Mouse (Mus musculus) c-Kit-positive CD71-negative TER-119-negative erythroid progenitor cells, embryonic 14.5 days (primary cell): ENCODE results near the gene Rtp3.

Experiments
- DNase-seq: peaks from one replicate; pipeline ENCODE4 v3.0.0-alpha.2; 2013; ENCODE audit warnings: low read depth

Rtp3 gene

DNA sequence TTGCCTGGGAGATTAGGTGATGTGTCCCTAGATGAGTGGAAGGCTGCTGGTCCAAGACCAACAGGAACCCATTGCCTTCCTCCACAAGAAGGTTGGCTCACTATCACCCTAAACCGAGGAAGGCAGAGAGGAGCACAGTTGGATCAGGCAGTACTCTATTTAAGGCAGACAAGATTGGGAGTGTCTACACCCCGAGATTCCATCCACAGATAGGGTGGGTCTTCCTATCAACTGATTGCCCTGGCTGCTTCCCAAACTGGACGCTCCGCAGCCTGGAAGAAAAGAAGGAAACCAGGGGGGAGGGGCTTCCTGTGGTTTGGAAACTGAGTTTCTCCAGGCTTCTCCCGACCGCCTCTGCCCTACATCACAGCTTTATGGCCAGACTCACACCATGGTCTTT is at the start of gene Rtp3:
TSS of gene Rtp3 (minus strand) at position 380 of the 400 bp plus-strand sequence.
- DNase-seq = no peak

GRCm38 (mm10) chr9:111039966-111040365 is 49.6 kb upstream of the Rtp3 start:
- no peak for DNase-seq

DNA sequence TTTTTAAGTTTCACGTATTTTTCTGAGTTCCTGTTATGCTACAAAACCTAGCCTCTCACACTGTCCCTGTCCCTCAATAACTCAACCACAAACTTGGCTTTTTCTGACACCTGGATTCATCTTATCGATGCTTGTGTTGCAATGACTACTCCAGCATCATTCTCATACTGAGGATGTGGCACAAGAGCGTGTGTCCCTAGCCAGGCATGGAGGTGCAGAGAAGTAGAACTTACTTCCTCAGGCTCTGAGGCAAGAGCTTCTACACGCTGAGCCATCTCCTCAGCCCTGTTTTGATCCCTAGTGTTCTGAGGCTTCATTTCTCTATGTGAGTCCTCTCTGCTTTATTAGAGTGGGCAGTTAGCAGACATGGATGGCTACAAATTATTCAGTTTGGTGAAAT is 43.3 kb upstream of the Rtp3 start:
- no peak for DNase-seq

DNA sequence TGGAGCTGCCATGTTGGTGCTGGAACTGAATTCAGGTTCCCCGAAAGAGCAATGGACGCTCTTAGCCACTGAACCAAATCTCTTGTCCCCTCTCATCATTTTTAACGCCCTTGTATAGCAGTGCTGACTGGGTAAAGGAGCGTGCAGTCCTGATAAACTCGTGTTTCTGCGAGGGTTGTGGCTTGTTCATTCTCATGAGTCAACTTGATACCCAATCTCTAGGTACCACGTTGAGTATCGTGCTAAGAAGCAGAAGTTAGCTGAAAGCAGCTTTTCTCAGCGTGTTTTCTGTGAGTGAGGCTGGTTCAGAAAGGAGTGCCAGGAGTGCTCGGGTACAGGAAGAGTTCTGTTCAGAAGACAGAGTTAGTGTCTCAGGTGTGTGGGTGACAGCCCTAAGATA is 36.4 kb upstream of the Rtp3 start:
- DNase-seq = no peak

DNA sequence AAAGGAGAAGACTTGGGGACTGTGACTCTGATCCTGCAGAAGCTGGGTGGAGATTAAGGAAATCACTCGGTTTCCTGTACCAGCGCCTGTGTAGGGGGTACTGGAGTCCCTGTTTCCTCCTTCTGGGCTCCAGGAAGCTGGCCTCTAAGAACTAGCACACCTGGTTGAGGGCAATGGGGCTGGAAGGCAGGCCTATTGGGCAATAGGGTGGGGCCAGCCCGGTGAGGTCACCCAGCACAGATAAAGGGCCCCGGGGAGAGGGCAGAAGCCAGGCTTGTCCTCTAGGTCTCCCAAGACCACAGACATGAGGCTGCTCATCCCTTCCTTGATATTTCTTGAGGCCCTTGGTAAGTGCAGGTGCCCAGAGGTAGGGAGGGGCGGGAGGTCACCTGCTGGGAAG is 28.6 kb upstream of the Rtp3 start, which contains the start of gene Ltf:
TSS of gene Ltf (plus strand) at position 250 of the 400 bp plus-strand sequence.
- no peak for DNase-seq

DNA sequence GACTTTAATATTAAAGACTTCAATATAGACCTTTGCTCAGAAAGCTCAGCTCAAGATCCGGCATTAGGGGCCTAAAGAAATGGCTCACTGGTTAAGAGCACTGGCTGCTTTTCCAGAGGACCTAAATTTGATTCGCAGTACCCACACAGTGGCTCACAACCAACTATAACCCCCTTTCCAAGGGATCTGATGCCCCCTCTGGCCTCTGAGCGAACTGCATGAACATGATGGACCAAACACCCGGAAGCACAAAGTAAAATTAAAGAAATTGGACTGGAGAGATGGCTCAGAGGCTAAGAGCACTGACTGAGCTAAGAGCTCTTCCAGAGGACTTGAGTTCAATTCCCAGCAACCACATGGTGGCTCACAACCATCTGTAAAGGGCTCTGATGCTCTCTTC is 25.3 kb upstream of the Rtp3 start:
- no peak for DNase-seq

GRCm38 (mm10) chr9:111012041-111012440 is 21.7 kb upstream of the Rtp3 start:
- no peak for DNase-seq

- no peak for DNase-seq
These were observed 21.2 kb upstream of the Rtp3 start for GRCm38 (mm10) chr9:111011550-111011949.

- DNase-seq = no peak
These were observed 19.4 kb upstream of the Rtp3 start for GRCm38 (mm10) chr9:111009763-111010162.

- DNase-seq = no peak
These were observed 16.2 kb upstream of the Rtp3 start for GRCm38 (mm10) chr9:111006544-111006943.

DNA sequence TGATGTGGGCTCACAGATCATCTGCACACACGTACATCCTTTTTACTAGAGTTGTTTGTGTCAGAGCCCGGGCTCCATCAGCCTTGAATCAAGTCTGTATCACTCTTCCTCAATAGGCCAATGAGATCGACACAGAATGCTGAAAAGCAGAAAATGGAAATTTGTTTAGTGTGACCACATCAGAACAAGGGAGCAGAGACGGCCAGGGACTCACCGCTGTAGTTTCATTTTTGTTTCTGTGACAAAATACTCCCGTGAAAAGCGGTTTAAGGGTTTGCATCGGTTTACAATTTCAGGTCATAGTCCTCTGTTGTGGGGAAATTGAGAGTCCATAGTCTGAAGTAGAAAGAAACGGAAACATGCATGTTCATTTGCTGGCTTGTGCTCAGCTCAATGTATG is 12.9 kb upstream of the Rtp3 start:
- DNase-seq = no peak

- no peak for DNase-seq
These were observed 11.2 kb upstream of the Rtp3 start for GRCm38 (mm10) chr9:111001621-111002020.

DNA sequence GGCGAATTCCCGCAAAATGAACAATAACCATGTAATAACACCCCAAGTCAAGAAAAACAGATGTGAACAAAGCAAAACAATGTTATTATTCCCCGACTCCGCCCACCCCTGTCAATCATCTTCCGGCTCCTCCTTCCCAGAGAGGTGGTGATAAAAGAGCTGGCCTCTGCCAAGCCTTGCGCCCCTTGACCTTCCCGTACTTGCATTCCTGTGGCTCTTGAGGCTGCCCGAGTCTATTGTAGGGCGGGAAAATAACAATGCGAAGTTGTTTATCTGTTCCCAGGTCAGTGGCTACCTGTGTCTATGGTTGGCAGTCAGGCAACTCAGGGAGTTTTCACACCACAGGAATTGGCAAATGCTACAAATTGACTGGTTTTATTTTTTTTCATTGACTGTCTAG is 9.5 kb upstream of the Rtp3 start:
- no peak for DNase-seq

- no peak for DNase-seq
These were observed 8.7 kb upstream of the Rtp3 start for GRCm38 (mm10) chr9:110999056-110999455.

GRCm38 (mm10) chr9:110997245-110997644 is 6.9 kb upstream of the Rtp3 start:
- DNase-seq = peak; percentile 86

GRCm38 (mm10) chr9:110994716-110995172 is 4.4 kb upstream of the Rtp3 start:
- peak; percentile 56 for DNase-seq

DNA sequence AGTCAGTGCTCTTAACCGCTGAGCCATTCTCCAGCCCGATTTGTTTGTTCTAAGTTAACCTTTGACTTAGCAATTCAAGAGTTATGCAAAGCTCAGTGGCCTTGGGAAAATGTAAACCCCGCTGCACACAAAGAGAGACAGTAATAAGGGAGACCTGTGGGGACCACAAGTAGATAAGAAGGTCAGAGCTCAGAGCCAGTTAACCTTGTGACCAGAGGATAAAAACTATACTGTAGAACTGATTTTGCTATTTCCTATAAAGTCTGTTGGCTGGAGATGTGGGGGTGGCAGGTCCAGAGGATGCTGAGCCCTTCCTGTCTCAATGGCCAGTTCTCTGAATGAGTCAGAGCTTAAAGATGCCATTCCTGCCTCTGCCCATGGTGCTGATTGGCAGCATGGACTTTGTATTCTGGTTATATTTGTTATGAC is 2.9 kb upstream of the Rtp3 start:
- no peak for DNase-seq

DNA sequence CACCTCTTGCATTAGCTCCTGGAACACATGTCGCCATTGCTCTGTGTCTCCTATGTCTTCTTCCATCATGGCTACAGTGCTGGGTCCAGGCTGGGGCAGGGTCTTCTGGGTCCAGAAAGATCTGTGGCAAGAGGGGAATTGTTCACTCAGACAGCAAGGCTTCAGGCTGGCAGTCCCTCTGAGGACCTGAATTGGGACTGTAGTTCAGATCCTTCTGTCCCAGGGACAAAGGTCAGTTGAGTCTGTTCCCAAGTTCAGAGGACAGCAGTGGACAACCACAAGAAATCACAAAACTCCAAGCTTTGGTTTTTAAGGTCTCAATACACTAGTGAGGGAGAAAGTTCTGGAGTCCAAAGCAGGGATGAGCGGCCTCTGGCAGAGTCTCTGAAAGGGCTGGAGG is 840 bp downstream of the Rtp3 start:
- no peak for DNase-seq

DNA sequence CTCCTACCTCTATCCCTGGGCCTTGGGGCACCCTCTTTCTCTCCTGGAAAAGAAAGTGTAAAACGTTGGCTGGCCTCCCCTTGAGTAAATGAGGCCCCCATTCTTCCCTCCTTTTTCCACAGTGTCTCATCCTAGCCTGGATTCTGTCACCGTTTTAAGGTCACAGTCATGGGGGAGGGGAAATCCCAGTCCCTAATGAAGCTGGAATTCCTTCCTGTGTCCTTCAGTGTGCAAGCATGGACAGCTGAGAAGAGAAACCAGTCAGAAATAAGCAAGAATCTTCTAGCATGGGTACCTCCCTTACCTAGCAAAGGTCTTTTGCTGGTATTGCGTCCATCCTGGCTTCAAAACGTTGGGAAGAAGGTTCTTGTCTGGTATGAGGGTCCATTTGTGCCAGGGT is 1.2 kb downstream of the Rtp3 start:
- DNase-seq = no peak

- DNase-seq = no peak
These were observed 2.3 kb downstream of the Rtp3 start for GRCm38 (mm10) chr9:110988078-110988477.

- no peak for DNase-seq
These were observed 3.1 kb downstream of the Rtp3 start for GRCm38 (mm10) chr9:110987331-110987730.

DNA sequence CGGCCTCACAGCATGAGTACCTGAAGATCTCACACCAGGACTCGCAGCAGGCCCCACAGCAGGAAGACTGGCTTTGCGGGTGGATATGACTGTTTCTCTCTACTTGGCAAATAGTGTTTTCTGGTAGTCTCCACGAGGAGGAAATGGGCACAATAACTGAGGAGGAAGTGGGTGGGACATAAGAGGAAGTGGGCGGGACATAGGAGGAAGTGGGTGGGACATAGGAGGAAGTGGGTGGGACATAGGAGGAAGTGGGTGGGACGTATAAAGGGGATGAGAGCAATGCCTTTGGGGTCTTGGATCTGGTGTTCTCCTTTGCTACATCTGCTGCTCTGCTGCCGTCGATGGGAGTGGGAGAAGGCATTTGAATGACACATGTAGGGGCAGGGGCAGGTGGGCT is 4.4 kb downstream of the Rtp3 start:
- no peak for DNase-seq

DNA sequence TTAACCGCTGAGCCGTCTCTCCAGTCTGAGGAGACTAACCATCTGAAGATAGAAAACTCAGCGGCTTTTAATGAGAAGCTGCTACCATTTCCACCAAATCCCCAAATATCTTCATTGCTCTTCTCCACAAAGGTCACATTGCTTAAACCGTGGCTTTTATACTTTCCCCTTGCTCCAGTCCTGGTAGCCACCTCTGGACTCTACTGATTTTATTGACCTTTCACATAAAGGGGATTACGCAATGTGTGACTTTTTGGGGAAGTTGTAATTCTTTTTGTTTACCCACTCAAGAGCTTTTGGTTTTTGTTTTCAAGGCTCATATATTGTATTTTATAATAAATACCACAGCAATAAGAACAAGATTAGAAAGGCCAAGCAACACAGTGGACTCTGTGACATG is 4.8 kb downstream of the Rtp3 start:
- DNase-seq = no peak

DNA sequence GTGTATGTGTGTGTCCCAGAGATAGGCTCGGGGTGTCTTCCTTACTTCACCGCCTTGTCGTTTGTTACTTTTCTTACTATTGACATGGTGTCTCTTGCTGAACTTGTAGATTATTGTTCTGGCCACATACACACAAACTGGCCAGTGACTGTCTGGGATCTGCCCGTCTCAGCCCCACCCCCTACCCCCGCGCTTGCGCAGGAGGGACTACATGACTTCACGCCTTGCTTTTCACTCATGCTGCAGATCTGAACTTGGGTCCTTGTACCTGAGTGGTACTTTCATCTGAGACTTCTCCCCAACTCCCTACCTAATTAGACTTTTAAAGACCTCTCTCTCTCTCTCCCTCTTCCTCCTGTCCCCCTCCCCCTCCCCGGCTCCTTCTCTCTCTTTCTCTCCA is 6.3 kb downstream of the Rtp3 start:
- no peak for DNase-seq

GRCm38 (mm10) chr9:110982351-110982750 is 8.0 kb downstream of the Rtp3 start:
- DNase-seq = no peak
